Mouse (Mus musculus) adrenal gland, adult (tissue): ENCODE data around the gene Zdhhc14.

ENCODE experiments used
- DNase-seq, 2 experiments: peaks; one replicate each; pipeline ENCODE4 v3.0.0; 2022 to 2023; ENCODE audit warnings: low spot score in 1 of 2; ENCODE audit not compliant: inconsistent age in 2 of 2

Gene Zdhhc14

DNA sequence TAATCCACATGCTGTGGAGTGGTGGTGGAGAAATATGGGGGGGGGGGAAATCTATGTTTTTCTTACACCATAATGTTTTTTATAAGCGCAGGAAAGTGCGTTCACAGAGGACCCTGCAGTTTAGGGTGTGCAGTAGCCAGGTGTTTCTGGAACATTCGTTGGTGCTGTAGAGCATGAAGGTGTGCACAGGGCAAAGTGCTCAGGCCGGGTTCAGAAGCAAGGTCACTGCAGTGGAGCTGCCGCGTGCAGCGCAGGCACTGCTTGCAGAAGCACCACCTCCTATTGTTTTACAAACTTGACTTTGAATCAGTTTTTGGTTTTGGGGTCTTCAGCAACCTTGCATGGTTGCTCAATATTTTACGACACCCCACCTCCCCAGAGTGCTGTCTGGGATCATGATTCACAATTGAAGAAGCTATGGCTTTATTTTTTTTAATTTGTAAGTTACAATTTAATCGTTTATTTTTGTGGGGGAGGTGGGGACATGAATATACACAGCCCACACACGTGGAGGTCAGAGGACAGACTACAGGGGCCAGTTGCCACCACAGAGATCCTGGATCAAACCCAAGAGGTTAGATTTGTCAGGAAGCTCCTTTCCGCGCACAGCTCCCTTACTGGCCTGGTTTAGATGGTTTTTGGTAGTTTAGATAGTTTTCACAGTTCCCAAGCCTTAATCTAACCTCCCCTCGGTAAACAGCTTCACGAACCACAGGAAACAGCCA lies 59.8 kb downstream of the Zdhhc14 start:
- no peak for DNase-seq

DNA sequence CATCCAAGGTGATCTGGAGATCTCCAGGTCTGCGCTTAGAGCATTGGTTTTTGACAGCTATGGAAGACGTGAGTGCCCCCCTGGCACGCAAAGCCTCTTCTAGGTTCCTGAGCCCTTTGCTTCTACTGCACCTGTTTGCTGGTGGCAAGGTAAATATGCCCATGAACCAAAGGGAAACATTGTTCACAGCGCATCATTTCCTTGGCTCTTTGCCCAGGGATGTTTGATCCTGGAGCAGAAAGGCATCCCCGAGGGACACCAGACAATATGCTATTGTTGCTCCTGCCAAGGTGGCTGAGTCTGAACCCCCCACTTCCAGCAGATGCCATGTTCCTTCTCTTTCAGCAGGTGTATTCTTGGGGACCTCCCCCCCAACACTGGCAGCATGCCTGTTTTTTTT lies 61.2 kb downstream of the Zdhhc14 start:
- DNase-seq = no peak

DNA sequence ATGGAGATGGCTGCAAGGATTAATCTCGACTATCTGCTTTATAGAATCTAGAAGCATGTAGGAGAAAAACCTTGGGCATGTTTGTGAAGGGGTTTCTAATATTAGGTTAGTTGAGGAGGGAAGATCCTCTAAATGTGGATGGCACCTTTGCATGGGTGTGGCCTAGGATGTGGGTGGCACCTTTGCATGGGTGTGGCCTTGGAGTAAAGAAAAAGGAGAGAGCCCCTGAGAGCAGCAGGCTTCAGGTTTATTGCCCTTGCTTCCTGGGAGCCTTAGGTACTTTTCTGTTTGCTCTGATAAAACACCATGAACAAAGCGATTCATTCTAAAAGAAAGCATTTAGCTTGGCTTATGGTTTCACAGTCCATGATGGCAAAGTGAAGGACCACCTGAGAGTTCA lies 62.2 kb downstream of the Zdhhc14 start:
- DNase-seq = no peak

GRCm38 (mm10) chr17:5556568-5556967 lies 64.2 kb downstream of the Zdhhc14 start:
- no peak for DNase-seq

DNA sequence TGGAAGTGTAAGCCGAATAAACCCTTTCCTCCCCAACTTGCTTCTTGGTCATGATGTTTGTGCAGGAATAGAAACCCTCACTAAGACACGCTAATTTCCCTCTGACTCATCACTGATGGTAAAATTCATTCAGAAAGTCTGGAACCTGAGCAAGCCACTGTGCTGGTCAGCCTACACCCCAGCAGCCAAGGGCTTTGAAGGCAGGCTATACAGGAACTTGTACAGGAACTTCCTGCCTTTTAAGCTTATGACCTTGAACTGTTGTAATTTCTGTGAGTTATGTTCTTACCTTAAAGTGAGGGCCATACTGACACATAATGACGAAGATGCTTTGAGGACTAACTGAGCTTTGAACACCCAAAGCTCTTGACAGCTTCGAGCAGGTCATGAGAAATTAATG lies 67.9 kb downstream of the Zdhhc14 start:
- no peak for DNase-seq

GRCm38 (mm10) chr17:5563108-5563507 lies 70.8 kb downstream of the Zdhhc14 start:
- no peak for DNase-seq

- DNase-seq = no peak
Observed at GRCm38 (mm10) chr17:5566006-5566405, 73.6 kb downstream of the Zdhhc14 start.

DNA sequence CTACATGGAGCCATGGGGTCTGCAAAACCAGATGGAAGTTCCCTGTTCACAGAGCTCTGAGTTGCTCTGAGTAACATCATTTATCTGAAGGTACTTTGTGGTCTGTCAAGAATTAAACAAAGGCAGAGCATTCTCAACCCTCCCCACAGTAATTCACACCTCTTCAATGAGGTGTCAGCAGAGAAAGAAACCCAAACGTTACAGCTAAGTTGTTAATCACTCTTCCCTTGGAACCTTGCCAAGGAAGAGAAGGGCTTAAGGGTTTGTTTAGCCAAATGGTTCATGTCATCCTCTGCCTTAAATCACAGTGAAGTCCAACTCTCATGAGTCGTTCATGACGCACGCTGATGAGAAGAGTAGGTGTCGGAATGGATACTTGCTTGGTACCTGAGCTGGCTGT lies 75.6 kb downstream of the Zdhhc14 start:
- DNase-seq = no peak

DNA sequence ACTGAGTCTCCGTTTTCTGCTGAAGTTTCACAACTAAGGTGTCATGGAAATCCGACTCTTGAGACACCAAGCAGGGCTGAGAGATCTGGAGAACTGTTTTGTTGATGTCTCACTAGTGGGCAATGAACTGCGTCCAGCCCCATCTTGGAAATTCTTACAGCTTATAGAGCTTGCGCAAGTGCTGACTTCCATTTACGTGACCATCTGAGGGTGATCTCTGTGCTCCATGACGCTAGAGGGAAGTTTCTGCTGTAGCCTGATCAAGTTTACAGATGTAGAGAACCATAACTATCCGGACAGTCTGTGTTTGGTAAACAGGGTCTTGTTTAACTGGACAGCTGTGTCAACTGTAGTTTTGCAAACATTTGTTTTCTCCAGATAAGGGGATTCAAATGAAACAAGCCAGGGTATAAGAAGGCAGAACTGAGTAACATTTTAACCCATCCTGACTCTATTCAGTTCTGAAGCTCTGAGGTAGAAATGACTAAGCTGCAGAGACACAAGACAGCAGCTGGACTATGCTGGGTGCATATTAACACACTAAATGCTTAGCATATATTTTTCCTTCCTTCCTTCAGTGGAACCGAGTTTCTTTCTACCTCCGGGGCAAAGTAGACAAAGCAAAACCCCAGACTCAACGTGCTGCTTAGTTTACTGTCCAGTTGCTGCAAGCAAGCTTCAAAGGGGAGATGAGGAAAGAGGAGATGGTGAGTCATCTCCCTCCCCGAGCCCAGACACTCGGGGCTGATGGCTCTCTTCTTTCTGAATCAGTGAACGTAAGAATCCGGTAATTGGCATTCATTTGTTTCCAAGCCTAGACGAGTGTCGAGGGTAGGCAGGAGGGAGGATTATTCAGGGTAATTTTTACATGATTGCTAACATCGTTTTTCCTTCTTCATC lies 77.0 kb downstream of the Zdhhc14 start:
- DNase-seq = peak; percentile 18 to 70

DNA sequence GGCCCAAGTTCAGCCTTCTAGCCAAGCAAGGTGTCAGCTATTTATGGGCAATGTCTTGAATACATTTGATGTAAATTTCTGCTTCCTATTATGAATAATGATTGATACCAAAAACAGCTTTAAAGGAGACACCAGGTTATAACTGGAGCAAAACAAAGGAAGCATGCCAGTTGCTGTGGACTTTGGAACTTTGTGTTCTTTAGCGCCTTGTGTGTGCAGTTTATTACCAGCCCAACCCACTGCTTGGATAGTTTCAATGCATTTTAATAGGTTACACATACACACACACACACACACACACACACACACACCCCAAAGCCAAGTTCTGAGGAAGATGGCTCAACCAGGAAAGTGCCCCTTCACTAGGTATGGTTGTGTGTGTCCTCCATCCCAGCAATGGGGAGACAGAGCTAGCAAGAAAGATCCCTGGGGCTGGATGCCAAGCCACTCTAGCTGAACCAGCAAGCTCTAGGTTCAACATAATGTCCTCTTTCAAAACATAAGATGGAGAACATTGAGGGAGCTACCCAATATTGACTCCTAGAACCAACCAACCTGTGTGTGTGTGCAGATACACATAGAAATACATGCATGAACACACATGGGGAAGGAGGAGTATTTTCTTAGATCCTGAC lies 79.9 kb downstream of the Zdhhc14 start:
- no peak for DNase-seq

- peak; percentile 60 to 81 for DNase-seq
Observed at GRCm38 (mm10) chr17:5572745-5573420, 80.5 kb downstream of the Zdhhc14 start.

- DNase-seq = peak in 1 of 2 experiments; percentile 37
Observed at GRCm38 (mm10) chr17:5574672-5575071, 82.3 kb downstream of the Zdhhc14 start.

DNA sequence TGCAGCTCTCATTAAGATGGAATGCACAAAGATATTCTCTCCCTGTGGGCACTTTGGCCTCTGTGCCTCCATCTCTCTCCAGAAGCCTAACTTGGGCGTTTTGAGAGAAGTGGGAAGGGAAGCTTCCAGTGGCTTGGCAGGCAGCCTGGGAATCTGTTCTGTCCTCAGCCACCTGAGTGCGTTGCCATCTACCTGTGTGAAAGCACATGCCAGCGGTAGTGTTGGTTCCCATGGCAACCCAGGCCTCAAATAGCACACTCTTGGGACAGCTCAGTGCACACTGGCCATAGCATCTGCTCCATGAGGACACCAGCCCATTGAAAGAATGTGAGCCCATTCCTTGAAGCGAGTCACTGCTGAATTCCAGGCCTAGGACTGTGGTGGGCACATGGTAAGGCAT lies 83.2 kb downstream of the Zdhhc14 start:
- DNase-seq = no peak

DNA sequence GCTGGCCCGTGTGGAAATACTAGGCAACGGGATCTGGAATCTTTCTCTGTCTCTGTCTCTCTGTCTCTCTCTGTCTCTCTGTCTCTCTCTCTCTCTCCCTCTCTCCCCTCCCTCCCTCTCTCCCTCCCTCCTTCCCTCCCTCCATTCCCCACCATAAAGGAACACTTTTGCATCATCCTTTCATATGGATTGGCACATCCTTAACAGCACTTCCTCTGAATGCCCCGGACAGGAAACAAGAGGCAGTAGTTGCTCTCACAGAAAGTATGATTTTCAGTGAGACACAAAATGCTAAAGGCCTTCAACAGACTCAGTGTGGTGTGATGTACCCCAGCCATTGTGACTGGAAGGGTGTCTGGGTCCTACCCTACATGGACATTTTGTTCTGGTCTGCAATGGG lies 89.9 kb downstream of the Zdhhc14 start:
- DNase-seq = no peak

GRCm38 (mm10) chr17:5582937-5583336 lies 90.6 kb downstream of the Zdhhc14 start:
- DNase-seq = no peak

- DNase-seq = no peak
Observed at GRCm38 (mm10) chr17:5583472-5584145, 91.3 kb downstream of the Zdhhc14 start.

DNA sequence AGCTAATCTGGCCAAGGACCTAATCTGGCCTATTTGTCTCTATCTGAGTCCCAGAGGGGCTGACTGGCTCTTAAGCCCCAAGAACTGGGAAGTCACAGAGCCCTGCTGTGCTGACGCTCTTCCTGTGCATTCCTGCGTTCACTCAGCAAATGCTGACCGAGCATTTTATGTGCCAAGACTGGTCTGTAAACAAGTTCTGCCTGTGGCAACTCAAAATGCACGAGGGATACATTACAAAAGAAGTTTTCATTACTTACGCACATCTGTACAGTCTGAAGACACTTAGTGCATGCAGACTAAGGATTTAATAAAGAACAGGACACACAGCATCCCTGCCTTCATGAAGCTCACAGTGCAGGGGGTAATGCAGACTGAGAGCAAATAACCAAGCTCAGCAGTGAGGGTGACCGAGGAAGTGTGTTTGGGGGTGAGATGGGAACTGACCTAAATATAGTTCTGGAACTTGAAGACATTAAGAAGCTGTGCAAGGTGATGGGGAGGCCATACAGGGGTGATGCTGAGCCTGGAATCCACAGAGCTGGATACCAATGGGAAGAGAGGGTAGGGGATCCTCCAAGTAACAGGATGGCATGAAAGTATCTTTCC lies 99.3 kb downstream of the Zdhhc14 start:
- DNase-seq = peak; percentile 24 to 39

GRCm38 (mm10) chr17:5593071-5593470 lies 100.7 kb downstream of the Zdhhc14 start:
- DNase-seq = no peak

DNA sequence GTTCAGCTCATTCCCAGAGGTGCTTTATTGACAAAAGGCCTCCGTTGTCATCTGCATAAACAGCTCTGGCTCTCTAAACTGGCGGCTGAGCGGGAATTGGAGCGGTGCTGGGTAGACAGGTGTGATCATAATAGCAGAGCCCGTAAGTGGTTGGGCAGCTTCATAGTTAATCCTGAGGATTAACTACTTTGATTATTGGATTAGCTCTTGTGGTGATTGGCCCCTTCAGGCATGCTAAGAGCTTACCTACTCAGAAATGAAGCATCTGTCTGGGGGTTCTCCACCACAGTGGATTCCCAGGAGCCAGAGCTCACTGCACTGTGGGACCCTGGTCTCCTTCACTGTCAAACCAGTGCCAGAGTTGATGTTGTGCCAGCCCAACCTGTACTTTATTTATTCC lies 102.7 kb downstream of the Zdhhc14 start:
- no peak for DNase-seq

- DNase-seq = peak; percentile 40 to 60
Observed at GRCm38 (mm10) chr17:5596490-5596889, 104.1 kb downstream of the Zdhhc14 start.
